Mouse (Mus musculus): ENCODE data around the gene Zc3h7b. TPM values are rescaled to one million over a fixed set of nuclear protein-coding genes. Genes with fewer than 3 reads are reported as not detected.

The Zc3h7b gene
- polyA plus RNA-seq, 1 experiment = 18.8 TPM

GRCm38 (mm10) chr15:81814716-81815370, 70.0 kb downstream of the Zc3h7b start:
- H3K27ac ChIP-seq (ENCODE audit: insufficient read depth, low read length) = no peak overlapping the region
- H3K36me3 ChIP-seq (ENCODE audit: control insufficient read depth, insufficient read depth, low read length) = peaks cover 12% of the 10 kb centered on the region
- no peak for DNase-seq (ENCODE audit: low read depth in 1 of 2, low spot score in 2 of 2)
- no peaks in the 10 kb centered on the region for H3K27me3 ChIP-seq (ENCODE audit: control insufficient read depth, insufficient read depth, low read length)
- H3K4me3 ChIP-seq (ENCODE audit: extremely low read depth, insufficient read depth, insufficient read length) = no peak overlapping the region
- peaks cover 4% of the 10 kb centered on the region for H3K4me1 ChIP-seq (ENCODE audit: control insufficient read depth, insufficient read depth, insufficient read length)
- no peak for TF ChIP-seq POLR2A (IDR thresholded peaks at IDR 0.05; ENCODE audit: low read depth, low read length)
- TF ChIP-seq CTCF (IDR thresholded peaks at IDR 0.05; ENCODE audit: extremely low read depth, insufficient read depth, insufficient read length, insufficient replicate concordance) = no peak
- 87% methylated on average over 12 of the region's 12 CpGs for WGBS

- Histone ChIP-seq H3K36me3 (ENCODE audit: control insufficient read depth, insufficient read depth, low read length) (peaks cover 18% of the 10 kb centered on the region), H3K27me3 (ENCODE audit: control insufficient read depth, insufficient read depth, low read length) (no peaks in the 10 kb centered on the region), H3K27ac (ENCODE audit: insufficient read depth, low read length) (no peak overlapping the region), H3K4me3 (ENCODE audit: extremely low read depth, insufficient read depth, insufficient read length) (no peak overlapping the region), H3K4me1 (ENCODE audit: control insufficient read depth, insufficient read depth, insufficient read length) (no peaks in the 10 kb centered on the region)
- 88% methylated on average over 3 of the region's 3 CpGs for WGBS
- no peak for DNase-seq (ENCODE audit: low read depth in 1 of 2, low spot score in 2 of 2)
- TF ChIP-seq POLR2A (IDR thresholded peaks at IDR 0.05; ENCODE audit: low read depth, low read length) (no peak), CTCF (IDR thresholded peaks at IDR 0.05; ENCODE audit: extremely low read depth, insufficient read depth, insufficient read length, insufficient replicate concordance) (no peak)
Measured at GRCm38 (mm10) chr15:81818404-81818803, 73.5 kb downstream of the Zc3h7b start.

DNA sequence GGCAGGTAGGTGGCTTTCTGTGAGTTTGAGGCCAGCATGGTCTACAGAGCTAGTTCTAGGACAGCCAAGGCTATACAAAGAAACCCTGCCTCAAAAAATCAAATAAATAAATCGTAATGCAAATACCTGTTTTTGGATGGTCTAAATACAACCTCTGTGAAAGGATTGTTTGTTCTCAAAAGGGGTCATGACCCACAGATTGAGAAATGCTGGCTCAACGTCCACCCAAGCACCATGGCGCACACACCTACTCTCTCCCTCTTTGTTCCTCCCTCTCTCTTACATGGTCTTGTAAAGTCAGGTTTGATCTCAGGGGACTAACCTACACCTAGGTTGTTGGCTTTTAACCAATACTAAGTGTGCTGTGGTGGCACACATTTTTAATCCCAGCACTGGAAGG, 77.8 kb downstream of the Zc3h7b start:
- TF ChIP-seq CTCF (IDR thresholded peaks at IDR 0.05; ENCODE audit: extremely low read depth, insufficient read depth, insufficient read length, insufficient replicate concordance) (no peak), POLR2A (IDR thresholded peaks at IDR 0.05; ENCODE audit: low read depth, low read length) (no peak)
- H3K36me3 ChIP-seq (ENCODE audit: control insufficient read depth, insufficient read depth, low read length) = peaks cover 21% of the 10 kb centered on the region
- no peak overlapping the region for H3K27ac ChIP-seq (ENCODE audit: insufficient read depth, low read length)
- 88% methylated on average over 3 of the region's 3 CpGs for WGBS
- no peak overlapping the region for H3K4me3 ChIP-seq (ENCODE audit: extremely low read depth, insufficient read depth, insufficient read length)
- DNase-seq (ENCODE audit: low read depth in 1 of 2, low spot score in 2 of 2) = no peak
- no peaks in the 10 kb centered on the region for H3K4me1 ChIP-seq (ENCODE audit: control insufficient read depth, insufficient read depth, insufficient read length)
- no peaks in the 10 kb centered on the region for H3K27me3 ChIP-seq (ENCODE audit: control insufficient read depth, insufficient read depth, low read length)

DNA sequence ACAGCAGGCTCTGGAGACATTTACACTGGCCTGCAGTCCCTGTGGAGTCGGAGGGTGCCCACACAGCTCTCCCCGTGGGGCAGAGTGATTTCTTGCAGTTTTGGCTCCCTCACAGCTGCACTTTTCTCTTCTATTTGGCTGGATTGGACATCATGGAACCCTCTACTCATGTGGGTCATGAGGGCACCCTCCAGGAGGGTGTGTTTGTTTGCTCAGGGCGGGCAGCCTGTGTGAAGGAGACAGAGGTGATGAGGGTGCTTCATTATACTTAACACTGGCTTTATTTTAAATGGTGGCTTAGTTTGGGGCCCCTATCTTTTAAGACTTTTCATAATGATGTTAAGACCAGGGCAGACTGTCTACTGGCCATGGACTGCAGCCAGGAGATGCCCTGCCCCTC, 80.0 kb downstream of the Zc3h7b start:
- no peaks in the 10 kb centered on the region for H3K4me1 ChIP-seq (ENCODE audit: control insufficient read depth, insufficient read depth, insufficient read length)
- no peak overlapping the region for H3K4me3 ChIP-seq (ENCODE audit: extremely low read depth, insufficient read depth, insufficient read length)
- no peak for DNase-seq (ENCODE audit: low read depth in 1 of 2, low spot score in 2 of 2)
- H3K36me3 ChIP-seq (ENCODE audit: control insufficient read depth, insufficient read depth, low read length) = peaks cover 23% of the 10 kb centered on the region
- WGBS = 72% methylated on average over 3 of the region's 3 CpGs
- H3K27me3 ChIP-seq (ENCODE audit: control insufficient read depth, insufficient read depth, low read length) = no peaks in the 10 kb centered on the region
- TF ChIP-seq CTCF (IDR thresholded peaks at IDR 0.05; ENCODE audit: extremely low read depth, insufficient read depth, insufficient read length, insufficient replicate concordance) (no peak), POLR2A (IDR thresholded peaks at IDR 0.05; ENCODE audit: low read depth, low read length) (no peak)
- H3K27ac ChIP-seq (ENCODE audit: insufficient read depth, low read length) = no peak overlapping the region

- Histone ChIP-seq H3K27me3 (ENCODE audit: control insufficient read depth, insufficient read depth, low read length) (no peaks in the 10 kb centered on the region), H3K4me1 (ENCODE audit: control insufficient read depth, insufficient read depth, insufficient read length) (no peaks in the 10 kb centered on the region), H3K36me3 (ENCODE audit: control insufficient read depth, insufficient read depth, low read length) (peaks cover 15% of the 10 kb centered on the region), H3K4me3 (ENCODE audit: extremely low read depth, insufficient read depth, insufficient read length) (no peak overlapping the region), H3K27ac (ENCODE audit: insufficient read depth, low read length) (no peak overlapping the region)
- no peak for DNase-seq (ENCODE audit: low read depth in 1 of 2, low spot score in 2 of 2)
- TF ChIP-seq POLR2A (IDR thresholded peaks at IDR 0.05; ENCODE audit: low read depth, low read length) (no peak), CTCF (IDR thresholded peaks at IDR 0.05; ENCODE audit: extremely low read depth, insufficient read depth, insufficient read length, insufficient replicate concordance) (no peak)
- 80% methylated on average over 7 of the region's 7 CpGs for WGBS
Measured at GRCm38 (mm10) chr15:81828426-81829207, 83.8 kb downstream of the Zc3h7b start.

- WGBS = 55% methylated on average over 2 of the region's 2 CpGs
- Histone ChIP-seq H3K27ac (ENCODE audit: insufficient read depth, low read length) (no peak overlapping the region), H3K36me3 (ENCODE audit: control insufficient read depth, insufficient read depth, low read length) (peaks cover 13% of the 10 kb centered on the region), H3K4me1 (ENCODE audit: control insufficient read depth, insufficient read depth, insufficient read length) (no peaks in the 10 kb centered on the region), H3K27me3 (ENCODE audit: control insufficient read depth, insufficient read depth, low read length) (no peaks in the 10 kb centered on the region), H3K4me3 (ENCODE audit: extremely low read depth, insufficient read depth, insufficient read length) (no peak overlapping the region)
- TF ChIP-seq POLR2A (IDR thresholded peaks at IDR 0.05; ENCODE audit: low read depth, low read length) = no peak
- TF ChIP-seq CTCF (IDR thresholded peaks at IDR 0.05; ENCODE audit: extremely low read depth, insufficient read depth, insufficient read length, insufficient replicate concordance) = no peak
- no peak for DNase-seq (ENCODE audit: low read depth in 1 of 2, low spot score in 2 of 2)
Measured at GRCm38 (mm10) chr15:81829208-81829580, 84.3 kb downstream of the Zc3h7b start.

- DNase-seq (ENCODE audit: low read depth in 1 of 2, low spot score in 2 of 2) = no peak
- H3K4me1 ChIP-seq (ENCODE audit: control insufficient read depth, insufficient read depth, insufficient read length) = no peaks in the 10 kb centered on the region
- peaks cover 6% of the 10 kb centered on the region; the same call in 1 of the 2 replicates for H3K36me3 ChIP-seq (ENCODE audit: control insufficient read depth, insufficient read depth, low read length)
- 91% methylated on average over 4 of the region's 4 CpGs for WGBS
- no peak for TF ChIP-seq POLR2A (IDR thresholded peaks at IDR 0.05; ENCODE audit: low read depth, low read length)
- no peak for TF ChIP-seq CTCF (IDR thresholded peaks at IDR 0.05; ENCODE audit: extremely low read depth, insufficient read depth, insufficient read length, insufficient replicate concordance)
- H3K27me3 ChIP-seq (ENCODE audit: control insufficient read depth, insufficient read depth, low read length) = no peaks in the 10 kb centered on the region
- no peak overlapping the region for H3K27ac ChIP-seq (ENCODE audit: insufficient read depth, low read length)
- no peak overlapping the region for H3K4me3 ChIP-seq (ENCODE audit: extremely low read depth, insufficient read depth, insufficient read length)
Measured at GRCm38 (mm10) chr15:81830530-81830929, 85.7 kb downstream of the Zc3h7b start.

Data from spleen, adult 2 months (tissue).